Mouse (Mus musculus) Patski (cell line): Measurements from ENCODE around the gene Nudt7. TPM values are rescaled to one million over a fixed set of nuclear protein-coding genes. Genes with fewer than 3 reads are reported as not detected.

Experiments used
- ATAC-seq: fragments of 100-300 bp; one replicate; pipeline ENCODE4 v1.8.0; 2021
- CTCF ChIA-PET: fragments of 350-600 bp; sonication (Branson Sonifier 250); formaldehyde crosslinking; loops from one replicate; lab custom pipeline; 2022; ENCODE audit warnings: inconsistent platforms; lab: Charles Lee
- POLR2A ChIA-PET: fragments of 350-600 bp; sonication (Branson Sonifier 250); formaldehyde crosslinking; loops from one replicate; lab custom pipeline; 2022; ENCODE audit warnings: antibody characterized with exemption, inconsistent platforms; lab: Charles Lee
- DNase-seq: peaks from one replicate; pipeline ENCODE4 v3.0.0-alpha.2; 2011; ENCODE audit warnings: low read depth, low spot score
- H3K27me3 ChIP-seq: fragments of 371-371 bp; one replicate; pipeline ENCODE4 v1.5.1; 2021
- CTCF ChIP-seq: fragments of 100-300 bp; IDR thresholded peaks from one replicate; pipeline ENCODE4 v1.5.1; 2021
- in situ Hi-C: fragments of 300-500 bp; cut with MboI; formaldehyde crosslinking; loops from 3 replicates; pipeline ENCODE4 v1.11.1; 2018; ENCODE audit warnings: low pct_unique_long_range_greater_than_20kb, mixed read lengths
- polyA plus RNA-seq: library from polyadenylated mRNA; unstranded; gene quantifications from one replicate; pipeline ENCODE4 v1.2.3, GENCODE M21; 2021

Nudt7 gene
- 26.8 TPM for polyA plus RNA-seq

- DNase-seq = peak; percentile 85
- no peak for TF ChIP-seq CTCF
- ChIA-PET POLR2A (interaction anchor here (0.6 kb wide), 1 partner anchor 306 kb away, joined by 3 read pairs; the partner anchor contains the start of gene Wwox), CTCF (no interaction called here)
- no peaks in the 10 kb centered on the region for H3K27me3 ChIP-seq
- in situ Hi-C loops = no loop called here
- ATAC-seq = peak; percentile 90
Observed at GRCm38 (mm10) chr8:114133510-114134362, at the start of gene Nudt7. Gene Nudt7 (plus strand): TSS chr8:114133557.

GRCm38 (mm10) chr8:114087932-114088331 is 45.4 kb upstream of the Nudt7 start:
- ATAC-seq (no peak), DNase-seq (no peak)
- ChIA-PET CTCF (no interaction called here), POLR2A (no interaction called here)
- no peak for TF ChIP-seq CTCF
- peaks cover 32% of the 10 kb centered on the region for H3K27me3 ChIP-seq
- in situ Hi-C loops = no loop called here

- TF ChIP-seq CTCF = no peak
- ChIA-PET POLR2A (no interaction called here), CTCF (no interaction called here)
- in situ Hi-C loops = no loop called here
- ATAC-seq = no peak
- H3K27me3 ChIP-seq = peaks cover 36% of the 10 kb centered on the region
- DNase-seq = no peak
Observed at GRCm38 (mm10) chr8:114090736-114091135, 42.6 kb upstream of the Nudt7 start.

DNA sequence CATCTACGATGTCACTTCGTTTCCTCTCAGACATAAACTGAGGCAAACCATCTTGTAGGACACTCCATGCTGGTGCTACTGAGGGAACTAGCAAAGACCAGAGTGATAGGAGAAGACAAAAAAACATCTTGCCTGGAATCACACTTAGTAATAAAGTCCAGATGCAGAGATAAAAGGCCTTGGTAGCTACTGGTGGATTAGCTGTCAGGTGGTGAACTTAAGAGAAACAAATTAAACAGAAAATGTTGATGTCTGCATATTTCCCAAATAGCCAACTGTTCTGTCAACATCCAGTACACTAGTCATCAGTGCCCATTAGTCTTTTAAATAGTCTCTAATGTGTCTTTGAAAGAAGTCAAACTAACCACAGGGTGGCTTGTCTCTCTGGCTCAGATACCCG is 40.0 kb upstream of the Nudt7 start:
- no peak for ATAC-seq
- CTCF ChIA-PET = no interaction called here
- no peak for DNase-seq
- TF ChIP-seq CTCF = no peak
- H3K27me3 ChIP-seq = peaks cover 57% of the 10 kb centered on the region
- in situ Hi-C loops = no loop called here
- POLR2A ChIA-PET = no interaction called here

- ATAC-seq (no peak), DNase-seq (no peak)
- H3K27me3 ChIP-seq = peaks cover 56% of the 10 kb centered on the region
- POLR2A ChIA-PET = no interaction called here
- CTCF ChIA-PET = no interaction called here
- no peak for TF ChIP-seq CTCF
- in situ Hi-C loops = no loop called here
Observed at GRCm38 (mm10) chr8:114094526-114094925, 38.8 kb upstream of the Nudt7 start.

- ChIA-PET CTCF (no interaction called here), POLR2A (no interaction called here)
- TF ChIP-seq CTCF = peak; percentile 20
- in situ Hi-C loops = no loop called here
- DNase-seq (no peak), ATAC-seq (no peak)
- peaks cover 54% of the 10 kb centered on the region for H3K27me3 ChIP-seq
Observed at GRCm38 (mm10) chr8:114100561-114101206, 32.7 kb upstream of the Nudt7 start.

DNA sequence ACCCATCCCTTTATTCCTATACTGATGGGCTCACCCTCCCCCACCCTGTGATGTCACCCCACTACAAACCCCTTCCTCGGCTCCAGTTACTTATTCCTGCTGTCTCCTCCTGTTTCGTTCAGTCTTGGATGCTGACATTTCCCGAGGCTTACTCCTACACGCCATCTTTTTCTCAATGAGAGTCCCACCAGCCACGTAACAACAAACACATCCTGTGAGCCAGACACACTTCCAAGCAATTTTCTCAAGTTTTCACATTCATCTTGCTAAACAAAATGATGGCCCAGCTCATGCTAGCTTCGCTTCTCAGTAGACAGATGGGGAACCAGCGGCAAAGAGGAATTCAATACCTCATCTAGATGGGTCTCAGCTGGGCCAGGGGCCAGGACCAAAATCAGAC is 30.0 kb upstream of the Nudt7 start:
- no peak for TF ChIP-seq CTCF
- POLR2A ChIA-PET = no interaction called here

GRCm38 (mm10) chr8:114105971-114106370 is 27.4 kb upstream of the Nudt7 start:
- peaks cover 46% of the 10 kb centered on the region for H3K27me3 ChIP-seq
- no peak for DNase-seq
- CTCF ChIA-PET = no interaction called here
- ATAC-seq = no peak
- no peak for TF ChIP-seq CTCF
- in situ Hi-C loops = no loop called here
- POLR2A ChIA-PET = no interaction called here

More for the DNA sequence above, 30.0 kb upstream of the Nudt7 start:
- CTCF ChIA-PET = interaction anchor here (1.0 kb wide), 1 partner anchor 15 kb away, joined by 3 read pairs; no protein-coding TSS in a partner anchor
- ATAC-seq = no peak
- in situ Hi-C loops = no loop called here
- no peak for DNase-seq
- peaks cover 41% of the 10 kb centered on the region for H3K27me3 ChIP-seq

GRCm38 (mm10) chr8:114109365-114110140 is 23.8 kb upstream of the Nudt7 start:
- no peak for ATAC-seq
- TF ChIP-seq CTCF = no peak

GRCm38 (mm10) chr8:114115076-114115475 is 18.3 kb upstream of the Nudt7 start:
- ChIA-PET POLR2A (no interaction called here), CTCF (no interaction called here)
- no peak for DNase-seq
- TF ChIP-seq CTCF = no peak
- ATAC-seq = no peak
- H3K27me3 ChIP-seq = peaks cover 51% of the 10 kb centered on the region
- in situ Hi-C loops = no loop called here

More at GRCm38 (mm10) chr8:114109365-114110140, 23.8 kb upstream of the Nudt7 start:
- in situ Hi-C loops = no loop called here
- DNase-seq = no peak
- POLR2A ChIA-PET = no interaction called here
- CTCF ChIA-PET = no interaction called here
- peaks cover 52% of the 10 kb centered on the region for H3K27me3 ChIP-seq
